Mouse (Mus musculus): Measurements from ENCODE around the gene Maml3.

Maml3 gene

DNA sequence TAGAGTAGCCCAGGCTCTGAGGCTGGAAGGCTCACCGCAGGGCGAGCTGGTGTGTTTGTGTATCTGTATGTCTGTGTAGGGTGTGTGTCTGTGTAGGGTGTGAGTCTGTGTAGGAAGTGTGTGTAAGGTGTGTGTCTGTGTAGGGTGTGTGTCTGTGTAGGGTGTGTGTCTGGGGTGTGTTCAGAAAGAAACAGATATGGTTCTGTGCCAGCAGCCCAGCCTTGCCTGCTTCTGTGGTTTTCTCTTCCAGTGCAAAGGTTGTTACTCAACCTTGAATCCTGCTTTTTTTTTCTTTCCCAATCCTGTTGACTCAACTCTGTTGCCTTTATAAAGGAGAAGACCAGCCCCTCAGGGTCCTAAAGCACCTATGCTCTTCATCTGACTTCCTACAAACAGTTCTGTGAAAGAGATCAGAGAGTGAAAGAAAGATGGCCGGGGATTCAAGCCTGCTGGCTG lies 444.0 kb downstream of the Maml3 start:
- no peak for DNase-seq (ENCODE audit: low spot score)

DNA sequence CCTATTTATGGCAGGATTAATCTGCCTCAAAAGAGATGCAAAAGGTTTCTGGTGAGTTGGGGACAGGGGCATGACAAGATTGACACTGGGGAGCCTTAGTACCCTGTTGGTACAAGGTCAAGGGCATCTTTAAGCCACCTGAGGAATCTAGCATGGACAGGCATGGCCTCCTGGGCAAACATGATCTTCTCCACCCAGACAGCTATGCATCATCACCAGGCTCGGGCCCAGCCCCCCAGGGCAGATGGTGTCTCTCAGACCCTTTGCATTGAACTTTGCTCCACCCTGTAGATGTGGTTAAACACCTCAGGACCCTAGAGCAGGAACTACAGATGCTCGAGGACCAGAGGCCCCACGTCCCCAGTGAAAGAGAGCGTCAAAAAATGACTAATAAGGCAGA lies 444.8 kb downstream of the Maml3 start, which contains the start of gene Mgst2:
Gene Mgst2 (plus strand): TSS at position 301 of the 400 bp plus-strand sequence.
- DNase-seq (ENCODE audit: low spot score): no peak

DNA sequence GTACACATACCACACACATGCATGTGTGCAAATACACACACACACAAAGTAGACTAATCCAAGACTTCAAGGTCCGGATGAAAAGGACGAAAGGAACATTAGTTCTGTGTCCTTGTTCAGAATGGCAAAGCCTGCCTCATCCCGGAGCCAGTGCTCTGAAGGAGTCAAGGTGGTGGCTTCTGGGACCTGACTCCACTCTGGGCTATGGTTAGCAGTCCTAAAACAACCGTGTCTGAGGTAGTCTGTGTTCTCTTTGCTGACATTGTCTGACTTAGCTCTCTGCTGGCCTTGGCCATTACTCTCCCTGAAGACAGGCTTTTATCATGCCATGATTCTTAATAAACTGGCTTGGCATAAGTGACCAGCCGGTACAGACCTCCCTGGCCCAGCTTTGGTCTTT lies 445.5 kb downstream of the Maml3 start:
- DNase-seq (ENCODE audit: low spot score): no peak

DNA sequence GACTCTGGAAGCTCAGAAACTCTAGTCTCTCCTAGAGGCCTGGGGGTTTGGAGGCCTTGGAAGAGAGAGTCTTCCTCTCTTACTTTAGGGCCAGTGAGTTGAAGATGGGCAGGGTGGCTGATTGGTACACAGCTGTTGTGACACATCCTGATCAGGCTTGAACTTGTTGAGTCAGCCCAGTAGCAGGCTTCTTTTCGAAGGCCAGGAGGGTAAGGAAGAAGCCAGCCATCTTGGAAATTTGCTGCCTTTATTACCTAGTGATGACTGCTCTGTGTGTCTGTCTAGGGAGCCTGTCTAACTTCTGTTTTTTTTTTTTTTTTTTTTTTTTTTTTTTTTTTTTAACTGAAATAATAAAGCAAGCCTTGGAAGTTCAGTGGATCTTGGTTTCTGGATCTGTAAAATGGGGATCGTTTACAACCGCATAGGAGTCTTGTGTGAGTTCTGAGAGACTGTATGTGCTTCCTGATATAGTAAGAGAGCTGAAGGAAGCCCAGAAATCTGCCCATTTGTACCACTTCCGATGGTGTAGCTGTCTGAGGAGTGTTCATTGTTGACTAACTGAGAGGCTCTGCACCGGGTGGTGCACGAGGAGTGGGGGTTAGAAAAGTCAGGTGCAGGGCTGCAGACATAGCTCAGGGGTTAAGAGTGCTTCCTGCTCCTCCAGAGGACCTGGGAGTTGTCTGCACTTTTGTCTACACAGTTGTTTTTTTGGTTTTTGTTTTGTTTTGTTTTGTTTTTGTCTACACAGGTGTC lies 450.4 kb downstream of the Maml3 start:
- DNase-seq (ENCODE audit: low spot score): no peak

DNA sequence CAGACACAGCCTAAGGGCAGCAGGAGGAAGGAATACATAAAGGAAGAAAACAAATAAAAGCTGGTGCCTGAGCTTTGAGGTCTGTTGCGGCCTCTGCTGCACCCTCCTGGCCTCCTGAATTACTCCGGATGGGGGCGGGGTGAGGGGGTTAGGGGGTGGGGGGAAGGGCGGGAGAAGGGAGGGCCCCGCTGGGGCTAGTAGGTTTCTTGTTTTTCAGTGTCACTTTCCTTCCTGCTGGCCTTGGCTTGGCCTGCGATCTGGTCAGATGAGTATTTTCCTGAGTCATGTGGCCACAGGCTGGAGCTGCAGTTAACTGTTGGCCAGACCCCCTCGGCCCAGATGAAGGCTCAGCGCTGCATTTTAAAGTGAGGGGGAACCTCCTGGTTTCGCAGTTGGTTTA lies 452.2 kb downstream of the Maml3 start:
- DNase-seq (ENCODE audit: low spot score): no peak

DNA sequence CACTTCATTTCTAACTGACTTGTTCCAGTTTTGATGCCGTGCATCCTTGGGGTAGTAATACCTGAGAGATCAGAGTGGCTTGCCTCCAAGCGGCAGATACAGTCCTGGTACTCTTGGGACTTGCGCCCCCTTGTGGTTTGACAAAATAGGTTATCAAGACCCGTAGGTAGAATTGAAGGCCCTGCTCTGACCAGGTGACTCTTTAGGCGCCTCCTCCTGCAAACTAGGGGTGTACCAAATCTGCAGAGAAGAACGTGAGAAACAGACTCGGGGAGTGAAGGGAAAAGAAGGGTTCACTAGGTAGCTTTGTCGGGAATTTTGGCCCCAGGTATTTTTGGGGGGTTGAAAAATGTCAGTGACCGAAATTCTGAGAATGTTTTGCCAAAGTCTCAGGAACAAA lies 452.6 kb downstream of the Maml3 start:
- DNase-seq (ENCODE audit: low spot score): peak; percentile 63

DNA sequence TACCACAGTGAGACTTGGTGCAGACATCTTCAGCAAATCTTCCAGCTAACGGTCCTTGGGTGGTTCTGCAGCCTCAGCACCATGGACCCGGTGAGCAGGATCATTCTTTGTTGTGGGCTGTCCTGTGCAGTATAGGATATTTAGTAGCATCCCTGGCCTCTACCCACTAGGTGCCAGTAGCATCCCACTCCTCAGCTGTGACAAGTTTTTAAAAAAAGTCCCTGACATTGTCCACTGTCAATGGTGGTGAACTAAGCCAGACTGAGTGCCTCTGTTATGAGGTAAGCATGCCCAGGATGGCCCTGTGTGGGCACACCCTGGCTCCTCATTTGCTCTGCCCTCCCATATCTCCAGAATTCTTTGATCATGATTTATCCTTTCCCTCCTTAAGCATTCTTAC lies 453.7 kb downstream of the Maml3 start:
- no peak for DNase-seq (ENCODE audit: low spot score)

DNA sequence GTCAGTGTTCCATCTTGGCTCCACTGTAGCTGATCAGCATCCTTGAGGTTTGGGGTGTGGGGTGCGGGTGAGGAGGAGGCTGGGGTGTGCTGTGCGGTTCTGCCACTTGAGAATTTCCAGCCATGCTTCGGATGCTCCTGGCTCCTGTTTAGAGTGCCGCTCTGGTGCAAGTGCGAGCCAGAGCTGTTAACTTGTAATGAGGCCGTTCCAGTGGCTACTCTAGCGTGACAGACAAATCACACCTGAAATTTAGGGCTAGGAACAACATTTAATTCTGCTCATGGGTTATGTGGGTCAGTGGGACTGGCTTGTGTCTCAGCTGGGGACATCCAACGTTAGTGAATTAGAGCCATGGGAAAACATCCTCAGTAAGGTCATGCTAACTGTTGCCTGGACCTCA lies 454.9 kb downstream of the Maml3 start:
- DNase-seq (ENCODE audit: low spot score): no peak

DNA sequence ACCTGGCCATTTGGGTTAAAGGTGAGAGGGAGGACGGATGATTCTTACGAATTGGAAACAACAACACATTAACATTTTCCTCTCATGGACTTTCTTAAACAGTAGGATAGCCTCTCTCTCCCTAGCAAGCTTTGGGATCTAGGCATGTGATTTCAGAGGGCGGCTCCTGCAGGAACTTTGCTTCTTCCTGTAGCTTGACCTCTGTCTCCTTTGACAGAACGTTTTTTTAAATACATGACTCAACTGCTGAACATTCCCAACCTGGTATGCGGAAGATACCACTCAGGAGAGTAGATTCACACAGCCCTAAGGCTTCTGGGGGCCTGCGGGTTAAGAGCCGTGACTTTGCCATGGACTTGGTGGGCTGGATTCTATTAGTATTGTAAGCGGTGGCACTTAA lies 455.4 kb downstream of the Maml3 start:
- no peak for DNase-seq (ENCODE audit: low spot score)

DNA sequence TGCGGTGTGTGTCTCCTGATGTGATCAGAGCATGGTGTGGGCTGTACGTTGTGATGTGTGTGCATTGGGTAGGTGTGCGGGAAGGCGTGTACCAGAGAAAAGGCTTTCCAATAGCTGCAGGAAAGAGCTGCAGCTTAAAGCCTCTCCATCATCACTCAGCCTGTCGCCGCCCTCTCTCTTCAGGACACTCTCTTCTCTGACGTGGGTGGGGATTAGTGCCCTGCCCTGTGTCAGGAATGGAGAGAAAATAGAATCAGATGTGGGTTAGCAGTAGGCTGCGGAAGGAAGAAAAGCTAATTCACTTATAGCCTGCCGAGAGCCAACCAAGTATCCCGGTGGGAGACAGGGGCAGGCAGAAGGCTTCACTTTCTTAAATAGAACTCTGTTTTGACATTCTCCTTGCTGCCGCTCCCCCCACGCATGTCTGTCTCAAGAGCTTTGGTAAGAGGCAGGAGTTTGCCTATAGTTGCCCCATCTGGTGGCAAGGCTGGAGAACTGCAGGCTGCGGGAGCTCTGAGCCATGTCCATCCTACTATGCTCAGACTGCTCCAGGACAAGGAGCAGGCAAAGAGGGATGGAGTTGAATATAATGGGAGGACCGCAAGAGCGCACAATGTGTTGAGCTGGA lies 456.7 kb downstream of the Maml3 start:
- DNase-seq (ENCODE audit: low spot score): peak; percentile 49

DNA sequence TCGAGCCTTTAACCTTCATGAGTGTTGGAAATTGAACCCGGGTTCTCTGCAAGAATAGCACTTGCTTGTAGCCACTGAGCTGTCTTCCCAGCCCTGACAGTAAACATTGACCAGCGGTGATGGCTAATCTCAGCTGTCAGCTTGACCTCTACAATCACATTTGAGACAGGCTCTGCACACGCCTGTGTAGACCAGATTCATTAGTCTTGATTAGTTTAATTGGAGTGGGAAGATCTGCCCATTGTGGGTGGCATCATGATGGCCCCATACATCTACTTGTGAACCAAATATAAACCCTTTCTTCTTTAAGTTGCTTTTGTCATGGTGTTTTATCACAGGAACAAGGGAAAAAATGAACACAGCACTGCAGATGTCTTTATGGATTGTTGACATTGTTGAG lies 457.5 kb downstream of the Maml3 start:
- DNase-seq (ENCODE audit: low spot score): no peak

DNA sequence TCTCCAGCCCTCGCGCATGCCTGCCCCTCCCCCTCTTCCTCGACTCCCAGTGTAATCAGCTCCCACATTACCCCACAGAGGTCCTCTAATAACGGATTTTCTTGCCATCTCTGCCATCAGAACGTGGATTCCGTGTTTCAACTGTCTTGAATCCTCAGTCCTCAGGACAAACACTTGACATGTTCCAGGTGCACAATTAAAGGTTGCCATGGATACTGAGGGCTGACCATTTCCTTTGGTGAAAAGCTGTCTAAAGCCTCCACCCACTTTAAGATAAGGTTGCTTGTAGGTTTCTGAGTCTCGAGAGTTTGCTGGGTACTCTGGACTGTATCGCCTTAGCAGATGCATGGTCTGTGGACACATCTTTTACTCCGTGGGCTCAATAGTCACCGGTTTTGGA lies 458.6 kb downstream of the Maml3 start:
- no peak for DNase-seq (ENCODE audit: low spot score)

DNA sequence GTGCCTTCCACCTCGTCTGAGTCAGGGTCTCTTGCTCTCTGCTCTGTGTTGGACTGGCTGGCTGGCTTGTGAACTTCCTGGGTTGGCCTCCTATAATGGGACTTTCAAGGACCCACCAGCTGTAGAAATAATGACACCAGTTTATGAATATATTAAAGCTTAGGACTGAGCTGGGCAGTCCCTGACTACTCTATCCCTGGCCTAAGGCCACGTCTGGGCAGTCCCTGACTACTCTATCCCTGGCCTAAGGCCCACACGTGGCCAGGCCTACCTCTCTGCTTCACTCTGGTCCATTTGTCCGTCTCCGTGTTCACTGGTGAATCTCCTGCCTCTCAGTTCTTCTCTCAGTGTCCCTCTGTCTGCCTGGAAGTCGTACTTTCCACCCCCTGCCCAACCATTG lies 459.4 kb downstream of the Maml3 start:
- no peak for DNase-seq (ENCODE audit: low spot score)

DNA sequence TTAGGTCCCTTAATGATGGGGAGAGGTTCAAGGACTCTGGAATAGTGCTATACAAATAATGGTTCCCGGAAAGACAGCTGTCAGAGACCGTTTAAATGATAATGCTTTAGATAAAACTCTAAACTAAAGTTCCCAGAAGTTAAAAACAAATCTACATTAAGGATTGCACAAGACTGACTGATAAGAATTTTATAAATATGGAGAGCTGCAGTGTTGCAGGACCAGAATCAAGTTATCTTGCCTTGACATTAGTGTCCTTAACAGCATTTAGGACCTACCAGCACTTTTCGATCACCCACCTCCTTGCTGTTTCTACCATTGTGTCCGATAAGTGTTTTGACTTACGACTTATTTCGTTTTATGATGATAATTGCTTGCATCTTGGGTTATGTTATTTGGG lies 466.6 kb downstream of the Maml3 start:
- no peak for DNase-seq (ENCODE audit: low spot score)

DNA sequence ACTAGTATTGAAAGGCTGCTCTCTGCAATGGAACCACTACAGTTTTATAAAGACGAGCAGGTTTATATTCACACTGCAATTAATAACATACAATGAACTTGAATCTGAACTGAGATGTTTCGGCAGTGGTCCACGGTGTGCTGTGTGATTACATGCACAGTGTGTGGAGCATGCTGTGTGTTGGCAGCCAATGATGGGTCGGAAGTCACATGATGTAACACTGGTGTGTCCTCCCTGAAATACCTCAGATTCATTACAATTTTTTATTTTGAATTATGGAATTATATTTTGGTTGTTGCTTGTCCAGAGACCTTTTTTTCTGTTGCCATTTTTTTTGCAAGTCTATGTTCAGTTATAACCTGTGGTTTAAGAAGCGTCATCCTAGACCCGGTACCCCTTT lies 467.6 kb downstream of the Maml3 start:
- no peak for DNase-seq (ENCODE audit: low spot score)

DNA sequence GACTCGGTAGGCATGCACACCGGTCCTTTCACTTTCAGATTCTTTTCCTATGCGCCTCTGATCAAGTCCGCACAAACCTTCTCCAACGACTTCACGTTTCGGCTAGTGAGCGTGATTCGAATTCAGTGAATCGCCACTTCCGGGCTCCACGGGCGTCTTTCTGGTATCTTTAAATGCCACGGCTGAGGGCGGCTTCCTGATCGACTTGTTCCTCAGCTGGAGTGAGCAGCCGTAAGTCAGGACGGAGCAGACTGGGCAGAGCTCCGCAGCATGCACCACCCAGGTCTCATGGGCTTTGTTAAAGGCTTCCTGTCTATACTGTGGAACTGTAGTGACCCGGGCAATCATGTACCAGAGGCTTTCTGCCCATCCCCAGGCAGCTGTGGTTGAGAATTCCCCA lies 468.2 kb downstream of the Maml3 start:
- DNase-seq (ENCODE audit: low spot score): no peak

DNA sequence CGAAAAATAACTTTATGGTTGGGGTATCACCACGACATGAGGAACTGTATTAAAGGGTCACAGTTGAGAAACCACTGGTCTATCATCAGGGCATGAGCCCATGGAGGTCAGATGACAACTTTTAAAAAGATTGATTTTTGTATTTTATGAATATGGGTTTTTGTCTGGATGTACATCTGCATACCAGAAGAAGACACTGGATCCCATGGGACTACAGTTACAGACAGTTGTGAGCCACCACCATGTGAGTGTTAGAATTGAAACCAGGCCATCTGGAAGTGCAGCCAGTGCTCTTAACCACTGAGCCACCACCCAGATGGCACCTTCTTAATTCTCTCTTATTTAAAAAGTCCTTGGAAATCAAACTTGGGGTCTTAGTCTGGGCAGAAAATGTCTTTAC lies 468.9 kb downstream of the Maml3 start:
- no peak for DNase-seq (ENCODE audit: low spot score)

Measured in ovary, postnatal 10 days (tissue).